Mouse (Mus musculus) kidney, adult 8-10 months (tissue): ENCODE data around the gene Sbk1.

Source experiments
- DNase-seq, 2 experiments: peaks; one replicate each; pipeline ENCODE4 v3.0.0; 2022

Gene Sbk1

DNA sequence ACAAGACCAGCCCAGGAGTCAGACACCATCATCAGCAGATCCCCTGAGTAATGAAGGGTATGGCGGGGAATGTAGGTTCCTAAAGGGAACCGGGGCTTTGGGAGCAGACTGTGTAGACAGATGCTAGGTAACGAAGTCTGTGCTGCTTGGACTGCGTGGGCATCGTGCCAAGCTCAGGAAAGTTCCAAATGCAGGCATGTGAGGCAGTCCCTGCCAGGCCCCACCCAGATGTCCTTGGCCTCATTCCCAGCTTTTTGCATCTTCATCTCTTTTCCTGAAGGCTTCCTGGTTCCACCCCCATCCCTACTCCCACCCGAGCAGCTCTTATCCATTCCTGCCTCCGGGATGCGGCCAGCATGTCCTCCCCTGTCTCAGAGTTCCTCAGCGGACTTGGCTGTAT lies 6.5 kb upstream of the Sbk1 start:
- DNase-seq, result peak; percentile 63 to 72

DNA sequence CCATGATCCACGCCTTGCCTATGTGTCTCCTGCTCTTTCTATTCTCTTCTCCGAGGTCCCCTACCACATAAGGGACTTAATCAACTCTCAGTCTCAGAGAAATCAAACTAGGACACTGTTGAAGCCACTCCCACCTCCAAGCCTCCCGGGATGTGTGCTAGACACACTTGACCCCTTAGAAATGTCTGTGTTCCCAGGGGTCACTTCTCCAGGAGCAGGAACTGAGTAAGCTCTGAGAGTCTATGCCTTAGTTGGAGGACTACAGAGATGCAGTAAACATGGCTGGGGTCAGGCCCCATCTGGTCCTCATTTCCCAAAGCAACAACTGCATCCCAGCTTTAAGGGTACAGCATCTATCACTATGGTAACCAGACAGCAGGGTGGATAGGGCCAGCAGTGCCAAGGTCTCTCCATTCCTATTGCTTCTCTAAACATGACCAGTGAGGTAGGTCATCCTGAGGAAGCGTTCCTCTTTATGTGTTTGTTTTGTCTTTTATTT lies 6.0 kb upstream of the Sbk1 start:
- DNase-seq, result no peak

DNA sequence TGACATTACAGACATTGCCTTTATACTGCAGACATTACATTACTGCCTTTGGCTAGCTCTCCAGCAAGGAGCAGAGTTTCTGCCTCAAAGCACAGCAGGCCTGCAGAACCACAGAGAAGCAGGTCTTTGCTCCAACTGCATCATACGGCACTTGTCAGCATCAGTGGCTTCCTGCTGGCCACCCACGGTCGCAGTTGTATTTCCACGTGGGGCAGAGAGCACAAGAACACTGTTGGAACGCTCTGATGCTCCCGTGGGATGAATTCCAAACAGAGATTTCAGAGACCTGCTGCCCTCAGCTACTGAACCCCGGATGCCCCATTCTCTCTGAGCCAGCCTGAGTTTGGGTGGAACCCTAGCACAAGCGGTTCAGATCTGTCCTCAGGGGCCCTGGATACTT lies 4.8 kb upstream of the Sbk1 start:
- no peak for DNase-seq

DNA sequence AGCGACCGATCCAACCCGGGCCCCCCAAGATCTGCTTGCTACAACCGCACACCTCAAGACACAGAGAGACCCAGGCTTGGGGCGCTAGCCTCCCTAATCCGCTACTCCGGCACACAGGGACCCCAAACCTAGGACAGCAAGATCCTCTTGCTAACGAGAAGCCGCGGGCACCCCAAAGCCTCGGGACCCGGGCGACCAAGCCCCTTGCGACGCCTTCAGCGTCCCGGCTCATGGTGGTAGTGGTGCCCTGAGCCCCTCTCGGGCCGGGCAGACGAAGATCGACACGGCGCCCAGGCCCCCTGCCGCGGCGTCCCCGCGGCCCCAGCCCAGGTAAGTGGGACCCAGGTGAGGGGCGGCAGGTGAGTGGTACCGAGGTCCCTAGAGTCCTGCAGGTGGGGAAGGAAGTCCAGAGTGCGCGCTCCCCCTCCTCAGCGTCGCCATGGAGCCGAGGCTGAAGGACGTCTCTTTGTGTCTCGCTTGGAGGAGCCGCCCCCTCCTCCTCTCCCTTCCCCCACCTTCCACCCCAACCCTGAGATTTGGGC lies 422 bp downstream of the Sbk1 start:
- peak in 1 of 2 experiments; percentile 26 for DNase-seq

DNA sequence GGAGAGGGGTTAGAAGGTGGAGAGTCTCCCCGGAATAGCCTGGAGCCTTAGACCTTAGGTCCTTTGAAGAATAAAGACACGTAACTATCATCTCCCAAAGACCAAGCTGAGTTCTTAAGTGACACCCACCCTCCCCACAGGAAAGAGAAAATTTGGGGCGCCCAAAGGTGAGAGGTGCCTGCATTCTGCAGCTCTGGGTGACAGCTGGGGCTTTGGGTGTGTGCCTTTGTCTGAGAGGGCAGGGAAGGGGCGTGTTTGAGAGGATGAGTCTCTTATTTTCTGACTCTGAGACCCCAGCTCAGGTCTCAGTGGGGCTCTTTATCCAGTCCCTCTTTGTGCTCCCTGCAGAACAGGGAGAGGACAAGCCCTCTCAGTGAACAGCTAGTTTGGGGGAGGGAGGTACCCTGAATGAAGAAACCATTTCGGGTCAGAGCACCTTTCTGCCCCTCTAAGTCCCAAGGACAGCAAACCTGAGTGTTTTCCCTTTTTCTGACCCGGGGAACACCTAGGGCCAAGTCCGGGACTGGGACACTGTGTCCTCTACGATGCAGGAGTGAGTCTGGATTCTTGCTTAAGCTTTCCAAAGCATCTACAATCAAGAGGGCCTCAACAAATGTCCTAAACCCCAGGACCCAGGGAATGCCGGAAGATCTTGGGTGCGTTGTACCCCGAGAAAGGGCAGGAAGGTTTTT lies 1.1 kb downstream of the Sbk1 start:
- DNase-seq, result no peak

DNA sequence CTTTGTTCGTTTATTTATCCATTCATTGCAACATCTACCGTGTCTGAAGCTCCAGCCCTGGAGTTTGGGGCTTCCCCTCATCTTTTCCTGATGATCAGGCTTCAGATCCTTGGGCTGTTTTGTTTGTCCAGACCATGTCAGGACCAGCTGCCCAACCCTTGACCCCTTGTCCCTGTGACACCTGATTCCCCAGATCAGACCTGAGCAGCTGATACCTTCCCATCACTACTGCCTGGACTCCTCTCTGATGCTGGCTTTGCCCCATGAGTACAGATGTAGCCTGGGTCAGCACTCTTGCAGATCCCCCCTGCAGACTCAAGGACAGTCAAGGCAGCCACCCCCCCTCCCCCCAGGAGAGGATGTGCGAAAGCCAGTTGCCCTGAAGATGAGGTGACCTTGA lies 1.7 kb downstream of the Sbk1 start:
- DNase-seq, result no peak

DNA sequence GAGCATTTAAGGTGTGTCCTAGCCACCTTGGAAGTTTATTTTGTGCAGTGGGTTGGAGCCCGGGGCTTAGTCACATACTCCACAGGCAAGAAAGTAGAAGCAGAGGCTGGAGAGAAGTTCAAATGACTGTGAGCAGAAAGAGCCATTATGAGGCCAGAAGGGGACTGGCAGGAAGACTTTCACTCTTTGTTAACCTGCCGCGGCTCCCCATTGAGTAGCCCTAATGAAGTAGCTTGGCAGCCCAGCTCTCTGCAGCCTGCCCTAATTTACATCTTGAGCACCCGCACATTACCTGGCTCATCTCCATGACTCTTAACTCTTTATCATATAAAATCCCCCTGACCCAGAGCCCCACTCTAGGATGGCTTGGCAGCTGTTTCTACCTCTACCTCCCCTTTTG lies 2.2 kb downstream of the Sbk1 start:
- DNase-seq, result no peak

DNA sequence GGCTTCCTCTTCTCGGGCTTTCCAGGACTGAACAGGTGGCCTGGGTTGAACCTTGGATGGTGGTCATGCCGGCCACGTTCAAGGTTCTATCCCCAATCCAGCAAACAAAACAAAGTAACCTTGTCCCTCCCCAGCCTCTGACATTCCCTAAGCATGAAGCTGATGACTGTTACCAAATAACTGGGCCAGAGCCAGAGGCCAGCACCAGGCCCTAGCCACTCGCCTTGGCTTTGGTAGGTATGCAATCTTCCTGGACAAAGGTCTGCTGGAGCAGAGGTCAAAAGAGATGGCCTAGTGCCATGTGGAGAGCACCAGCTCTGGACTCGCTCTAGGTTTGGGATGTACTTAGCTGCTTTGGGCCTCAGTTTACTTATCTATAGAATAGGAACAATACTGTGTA lies 3.3 kb downstream of the Sbk1 start:
- DNase-seq, result peak; percentile 88 to 92

DNA sequence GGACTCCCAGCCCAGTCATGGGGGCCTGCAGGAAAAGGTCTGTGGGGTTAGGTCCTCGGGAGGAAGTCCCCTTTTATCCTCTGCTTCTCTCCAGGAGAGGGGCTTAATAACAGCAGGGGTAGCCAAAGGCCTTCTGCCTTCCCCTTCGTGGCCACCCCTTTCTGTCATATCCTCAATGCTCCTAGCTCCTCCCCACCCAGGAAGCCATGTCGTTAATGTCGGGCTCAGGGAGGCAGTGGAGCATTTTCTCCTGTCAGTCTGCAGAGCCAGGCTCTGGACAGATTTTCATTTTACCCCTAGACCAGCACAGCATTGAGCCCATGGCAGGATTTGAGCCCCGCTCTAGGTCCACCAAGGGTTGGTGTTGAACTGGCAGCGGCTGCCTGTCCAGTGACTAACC lies 3.9 kb downstream of the Sbk1 start:
- DNase-seq, result no peak

DNA sequence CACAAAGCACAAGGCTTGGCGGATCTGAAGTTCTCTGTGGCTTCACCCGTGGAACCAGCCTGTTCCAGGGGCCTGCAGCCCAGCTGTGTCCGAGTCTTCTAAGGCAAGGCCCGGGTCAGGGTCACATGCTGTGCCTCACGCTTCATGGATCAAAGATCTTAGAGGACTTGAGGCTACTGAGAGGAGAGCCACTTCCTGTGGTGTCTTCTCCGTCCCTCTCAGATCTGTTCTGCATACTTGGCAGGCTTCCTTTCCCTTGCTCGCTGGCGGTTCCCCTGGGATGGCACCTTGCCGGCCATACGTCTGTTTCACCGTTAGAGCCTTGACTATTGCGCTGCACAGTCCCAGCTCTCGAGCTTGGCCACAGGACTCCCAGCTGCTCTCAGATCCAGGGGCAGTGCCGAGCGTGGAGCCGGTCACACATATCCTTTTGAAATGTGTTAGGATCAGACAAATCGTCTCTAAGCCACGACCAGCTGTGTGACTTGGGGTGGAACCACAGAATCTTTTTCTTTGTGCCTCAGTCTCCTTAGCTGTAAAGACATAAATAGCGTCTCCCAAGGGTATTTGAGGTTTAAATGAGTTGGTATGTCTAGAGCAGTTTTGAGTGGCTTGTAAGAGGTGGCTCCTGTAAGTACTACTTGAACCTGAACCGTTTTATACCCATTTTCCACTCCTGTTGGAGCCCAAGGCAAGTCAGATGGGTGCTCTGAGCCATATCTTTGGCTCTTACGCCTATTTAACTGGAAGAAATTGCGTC lies 5.3 kb downstream of the Sbk1 start:
- DNase-seq, result peak; percentile 71 to 78

DNA sequence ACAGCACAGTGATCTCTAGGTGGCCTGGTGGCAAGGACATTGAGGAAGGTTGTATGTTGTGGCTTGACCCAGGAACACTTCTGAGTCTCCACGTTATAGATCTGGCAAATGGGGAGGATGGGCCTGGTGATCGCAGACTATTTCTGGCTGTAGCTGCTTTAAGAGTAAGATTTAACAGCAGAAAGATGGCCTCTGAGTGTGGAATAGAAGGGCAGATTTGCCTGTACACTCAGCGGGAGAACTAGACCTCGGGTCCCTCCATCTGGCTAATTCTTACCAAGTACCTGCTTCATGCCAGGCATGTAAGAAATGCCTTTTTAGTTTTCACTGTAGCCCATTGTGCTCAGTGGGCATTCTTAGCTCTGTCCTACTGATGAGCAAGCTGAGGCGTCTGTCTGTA lies 6.4 kb downstream of the Sbk1 start:
- no peak for DNase-seq

DNA sequence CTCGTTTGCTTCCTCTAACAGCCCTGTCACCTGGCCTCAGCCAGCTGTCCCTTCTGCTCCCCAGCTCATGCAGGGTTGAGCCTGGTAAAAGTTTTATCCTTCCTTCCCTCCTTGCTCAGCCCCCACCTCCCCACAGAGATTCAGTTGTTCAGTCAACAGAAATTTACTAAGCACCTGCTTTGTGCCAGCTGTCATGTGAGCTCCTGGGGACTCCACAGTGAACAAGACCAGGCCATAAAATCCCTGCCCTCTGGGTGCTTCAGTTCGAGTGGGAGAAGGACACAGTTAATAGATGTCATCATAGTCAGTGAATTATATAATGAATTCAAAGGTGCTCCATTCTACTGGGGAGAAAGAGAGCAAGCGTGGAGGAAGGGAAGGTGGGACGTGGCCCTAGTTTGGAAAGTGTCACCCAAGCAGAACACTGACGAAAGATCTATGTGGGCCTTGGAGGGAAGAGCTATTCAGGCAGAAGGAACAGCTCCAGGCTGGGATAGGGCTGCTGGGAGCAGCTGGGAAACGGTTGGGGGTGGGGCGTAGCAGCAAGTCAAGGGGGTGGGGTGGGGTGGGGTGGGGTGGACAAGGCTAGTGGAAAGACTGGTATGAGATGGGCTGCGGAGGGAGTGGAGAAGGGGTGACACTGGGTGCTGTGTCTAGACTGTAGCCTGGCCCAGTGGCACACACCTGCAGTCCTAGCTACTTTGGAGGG lies 7.5 kb downstream of the Sbk1 start:
- no peak for DNase-seq

DNA sequence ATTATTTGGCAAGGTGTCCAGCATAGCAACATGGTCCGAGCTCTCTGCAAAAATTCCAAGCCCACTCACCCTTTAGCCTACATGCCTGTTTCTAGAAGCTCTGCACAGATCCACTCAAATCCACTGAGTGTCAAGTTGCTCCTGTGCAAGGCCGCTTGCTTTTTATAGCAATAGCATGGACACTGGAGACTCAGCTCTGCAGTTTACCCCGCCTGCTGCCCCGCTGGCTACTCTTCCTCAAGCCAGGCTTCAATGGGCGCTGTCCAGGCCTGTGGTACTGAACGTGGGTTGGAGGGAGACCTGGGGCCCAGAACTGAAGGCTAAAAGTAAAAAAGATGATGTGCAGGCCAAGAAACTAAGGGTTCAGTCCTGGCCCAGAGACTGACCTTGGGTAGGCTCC lies 8.3 kb downstream of the Sbk1 start:
- DNase-seq, result peak in 1 of 2 experiments; percentile 32

DNA sequence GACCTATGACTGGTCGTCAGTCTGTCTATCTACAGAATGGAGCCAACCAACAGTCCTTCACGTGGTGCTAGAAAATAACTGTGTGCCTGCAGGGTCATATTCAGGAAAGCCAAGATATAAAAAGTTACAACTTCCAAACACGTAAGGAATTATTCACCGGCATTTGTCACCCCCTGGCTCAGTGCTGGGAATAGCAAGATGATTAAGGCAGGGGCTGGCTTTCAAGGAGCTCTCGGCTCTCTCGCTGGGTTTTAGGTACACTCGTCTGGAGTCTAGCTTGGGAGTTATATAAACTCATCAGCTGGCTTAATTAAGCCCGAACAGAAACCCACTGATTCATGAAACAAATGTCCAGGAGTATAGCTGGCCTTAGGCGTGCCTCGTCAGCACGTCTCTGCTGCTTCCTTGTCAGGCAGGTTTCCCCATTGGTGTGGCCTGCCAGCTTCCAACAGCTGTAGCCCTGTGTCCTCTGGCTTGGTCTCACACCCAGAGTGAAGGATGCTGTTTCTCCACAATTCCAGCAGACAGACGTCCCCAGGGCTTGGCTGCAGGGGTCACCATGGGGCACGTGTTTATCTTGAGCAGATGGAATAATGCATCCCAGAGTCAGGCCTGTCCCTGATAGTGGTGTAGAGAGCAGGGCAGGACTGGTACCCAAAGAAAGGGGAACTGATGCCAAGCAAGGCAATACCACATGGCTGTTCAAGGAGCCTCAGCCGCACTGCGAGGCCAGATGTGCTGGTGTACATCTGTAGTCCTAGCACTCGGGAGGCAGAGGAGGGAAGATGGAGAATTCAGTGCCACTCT lies 9.7 kb downstream of the Sbk1 start:
- DNase-seq, result no peak

DNA sequence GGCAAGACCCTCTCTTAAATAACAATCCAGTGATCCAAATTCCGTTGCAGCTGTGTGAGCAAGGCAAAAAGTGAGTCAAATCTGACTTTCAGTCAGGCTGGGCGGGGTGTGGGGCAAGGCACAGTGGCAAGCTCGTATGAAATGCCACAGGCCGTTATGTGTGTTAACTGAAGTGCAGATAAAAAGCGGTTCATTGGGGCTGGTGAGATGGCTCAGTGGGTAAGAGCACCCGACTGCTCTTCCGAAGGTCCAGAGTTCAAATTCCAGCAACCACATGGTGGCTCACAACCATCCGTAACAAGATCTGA lies 10.2 kb downstream of the Sbk1 start:
- peak in 1 of 2 experiments; percentile 35 for DNase-seq

DNA sequence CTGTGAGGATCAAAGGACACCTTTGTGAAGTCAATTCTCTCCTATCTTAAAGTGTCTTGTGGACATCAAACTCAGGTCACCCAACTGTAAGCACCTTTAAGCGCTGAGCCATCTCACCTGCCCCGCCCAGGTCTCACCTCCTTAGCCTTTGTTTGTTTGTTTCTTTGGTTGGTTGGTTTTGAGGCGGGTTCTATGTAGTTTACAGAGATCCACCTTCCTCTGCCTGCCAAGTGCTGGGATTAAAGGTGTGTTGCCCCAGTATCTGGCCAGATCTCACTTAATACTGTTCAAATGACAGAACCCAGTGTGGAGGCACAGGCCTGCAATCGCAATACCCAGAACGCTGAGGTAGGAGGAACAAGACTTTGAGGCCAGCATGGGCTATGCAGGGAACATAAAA lies 11.6 kb downstream of the Sbk1 start:
- DNase-seq, result no peak

DNA sequence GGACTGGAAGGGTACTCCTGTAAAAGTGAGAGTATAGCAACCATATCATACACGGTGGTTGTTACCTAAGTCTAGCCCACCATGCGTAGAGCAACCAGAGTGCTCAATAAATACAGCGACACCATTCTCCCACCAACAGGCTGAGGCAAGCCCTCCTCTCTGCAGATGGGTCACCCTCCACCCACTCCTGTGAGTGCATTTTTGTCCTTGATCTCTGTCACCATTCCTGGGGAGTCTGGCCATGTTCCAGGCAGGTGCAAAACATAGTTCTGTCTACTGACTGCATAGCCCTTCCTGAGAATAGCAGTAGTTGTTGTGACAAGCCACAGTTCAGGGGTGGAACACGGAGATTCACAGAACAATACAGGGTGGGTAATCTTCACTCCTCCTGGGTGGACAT lies 12.0 kb downstream of the Sbk1 start:
- DNase-seq, result no peak

DNA sequence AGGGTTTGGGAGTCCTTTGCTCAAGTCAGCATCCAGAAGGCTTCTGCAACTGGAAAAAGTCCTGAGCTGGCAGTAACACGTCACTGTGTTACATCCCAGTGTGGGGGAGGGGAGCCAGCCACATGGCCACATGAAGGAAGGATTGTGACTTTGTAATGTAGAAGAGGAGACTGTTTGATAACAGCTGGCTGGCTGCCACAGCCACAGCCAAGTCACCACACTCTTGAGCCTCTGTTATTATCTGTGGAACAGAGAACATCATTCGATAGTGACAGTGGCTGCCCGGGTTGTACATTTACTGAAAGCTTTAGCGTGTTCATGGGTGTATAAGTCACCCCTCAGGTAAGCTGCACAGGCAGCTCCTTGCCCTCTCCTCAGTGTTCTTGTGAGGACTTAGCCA lies 12.4 kb downstream of the Sbk1 start:
- DNase-seq, result no peak

DNA sequence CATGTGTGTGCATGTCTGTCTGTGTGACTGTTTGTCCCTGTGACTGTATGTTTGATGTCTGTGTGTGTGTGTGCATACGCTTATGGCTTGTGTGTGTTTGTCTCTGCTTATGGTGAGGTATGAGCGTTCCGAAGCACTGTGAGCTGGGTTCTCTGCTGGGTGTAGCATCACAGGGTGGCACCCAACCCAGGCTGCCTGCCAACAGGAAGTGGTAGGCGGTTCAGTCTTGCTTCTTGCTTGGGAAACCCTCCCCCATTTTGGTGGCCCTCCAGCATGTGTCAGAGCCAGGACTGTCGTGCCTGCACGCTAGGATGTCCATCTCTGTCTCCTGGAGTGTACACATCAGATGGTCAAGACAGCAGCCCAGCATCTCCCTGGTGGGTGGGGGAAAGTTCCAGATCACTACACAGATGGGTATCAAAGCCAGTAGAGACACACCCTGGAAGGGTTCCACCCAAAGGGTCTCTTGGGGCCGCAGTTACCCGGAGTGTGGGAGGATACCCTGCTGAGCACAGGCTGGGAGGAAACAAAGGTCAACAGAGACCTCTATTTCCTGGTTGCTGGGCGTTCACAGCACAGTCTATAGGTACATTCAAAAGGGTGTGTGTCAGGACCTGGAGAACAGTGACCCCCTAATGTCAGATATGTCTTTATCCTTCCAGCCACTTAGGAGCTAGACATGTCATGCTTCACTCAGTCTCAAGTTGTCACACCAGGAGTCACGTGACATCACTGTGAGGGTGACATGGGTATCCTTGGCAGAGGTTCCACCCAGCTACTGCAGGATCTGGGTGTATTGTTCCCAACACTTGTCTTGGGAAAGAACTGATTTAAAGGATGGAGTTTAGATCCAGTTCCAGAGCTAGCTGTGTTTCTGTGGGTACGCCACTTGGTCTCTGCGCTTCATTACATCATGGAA lies 13.1 kb downstream of the Sbk1 start:
- peak in 1 of 2 experiments; percentile 56 for DNase-seq

DNA sequence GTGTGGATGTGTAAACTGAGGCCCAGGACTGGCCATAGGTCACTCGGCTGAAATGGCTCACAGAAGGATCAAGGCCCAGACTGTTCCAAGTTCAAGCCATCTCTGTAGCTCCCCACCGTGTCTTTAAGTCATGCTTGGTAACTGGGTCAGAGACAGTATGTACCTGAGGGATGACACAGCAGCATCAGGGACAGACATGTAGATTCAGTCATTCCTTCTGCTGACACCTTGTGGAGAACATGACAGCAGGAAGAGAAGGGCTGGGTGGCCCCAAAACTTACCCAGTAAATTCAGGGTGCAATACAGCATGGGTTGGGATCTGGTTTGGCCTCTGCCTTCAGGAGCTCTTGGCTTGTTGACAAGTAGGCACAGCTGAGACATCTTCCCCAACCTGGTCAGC lies 13.9 kb downstream of the Sbk1 start:
- DNase-seq, result no peak

DNA sequence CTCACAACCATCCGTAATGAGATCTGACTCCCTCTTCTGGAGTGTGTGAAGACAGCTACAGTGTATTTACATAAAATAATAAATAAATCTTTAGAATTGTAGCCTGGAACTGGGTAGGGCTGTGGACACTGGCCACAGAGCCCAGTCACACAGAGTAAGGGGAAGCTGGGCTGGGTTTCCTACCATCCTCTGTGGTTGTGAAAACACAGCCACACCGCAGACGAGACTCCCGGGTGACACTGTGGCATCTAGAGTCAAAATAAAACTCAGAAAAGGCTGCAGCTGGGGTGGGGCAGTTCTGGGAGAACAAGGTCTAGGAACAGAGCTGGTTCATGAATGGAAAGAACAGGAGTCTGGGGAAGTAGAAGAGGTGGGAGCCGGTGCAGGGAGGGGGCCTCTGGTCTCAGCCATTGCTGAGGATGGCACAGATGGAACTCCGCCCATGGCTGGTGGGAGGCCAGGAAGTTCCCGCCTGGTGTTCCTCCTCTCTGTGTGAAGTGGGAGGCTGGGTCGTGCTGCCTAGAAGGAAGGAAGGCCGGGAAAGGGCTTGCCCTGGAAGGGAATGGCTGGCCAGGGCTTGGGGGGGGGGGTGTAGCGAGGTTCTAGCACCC lies 15.2 kb downstream of the Sbk1 start:
- DNase-seq, result no peak
